Mouse (Mus musculus): ENCODE results near the gene 4930558C23Rik. TPM values are rescaled to one million over a fixed set of nuclear protein-coding genes. Genes with fewer than 3 reads are reported as not detected.
"Not testable (repeated sequence)": the region's sequence is repeated elsewhere in the genome, so short reads cannot be mapped to it uniquely, and the experiment has no call there.

4930558C23Rik gene
- not detected for total RNA-seq (2021)
- long read RNA-seq, experiment 1, result 0 reads
- long read RNA-seq, experiment 2, result 0 reads

DNA sequence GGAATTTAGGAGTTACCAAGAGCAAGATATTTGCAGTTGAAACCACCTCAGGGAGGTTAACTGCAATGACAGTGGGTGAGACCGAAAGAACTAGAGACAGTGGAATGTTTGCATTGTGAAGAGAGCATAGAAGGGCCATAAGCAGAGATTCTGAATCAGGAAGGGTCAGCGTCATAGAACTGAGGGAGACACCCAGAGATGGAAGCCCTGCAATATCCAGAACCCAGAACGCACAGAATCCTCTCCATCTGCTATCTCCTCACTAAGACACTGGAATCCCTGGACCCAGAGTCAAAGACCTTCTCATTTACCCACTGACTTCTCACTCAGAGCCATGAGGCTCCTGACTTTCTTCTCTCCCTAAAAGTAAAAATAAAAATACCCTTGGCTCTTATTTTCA is at the start of gene 4930558C23Rik:
4930558C23Rik (minus strand) TSS at position 101 of the 400 bp plus-strand sequence.
- DNase-seq, result no peak
- intact Hi-C loops (cut with DNase I; ENCODE audit: low total_unique reads), result no loop called here

- intact Hi-C loops (cut with DNase I; ENCODE audit: low total_unique reads), result no loop called here
- no peak for DNase-seq
Measured at GRCm38 (mm10) chr3:95450915-95451314, 48.3 kb upstream of the 4930558C23Rik start.

- DNase-seq, result peak; percentile 20
- intact Hi-C loops (cut with DNase I; ENCODE audit: low total_unique reads), result no loop called here
Measured at GRCm38 (mm10) chr3:95450408-95450807, 47.8 kb upstream of the 4930558C23Rik start.

- no peak for DNase-seq
- intact Hi-C loops (cut with DNase I; ENCODE audit: low total_unique reads), result no loop called here
Measured at GRCm38 (mm10) chr3:95445311-95445710, 42.7 kb upstream of the 4930558C23Rik start.

DNA sequence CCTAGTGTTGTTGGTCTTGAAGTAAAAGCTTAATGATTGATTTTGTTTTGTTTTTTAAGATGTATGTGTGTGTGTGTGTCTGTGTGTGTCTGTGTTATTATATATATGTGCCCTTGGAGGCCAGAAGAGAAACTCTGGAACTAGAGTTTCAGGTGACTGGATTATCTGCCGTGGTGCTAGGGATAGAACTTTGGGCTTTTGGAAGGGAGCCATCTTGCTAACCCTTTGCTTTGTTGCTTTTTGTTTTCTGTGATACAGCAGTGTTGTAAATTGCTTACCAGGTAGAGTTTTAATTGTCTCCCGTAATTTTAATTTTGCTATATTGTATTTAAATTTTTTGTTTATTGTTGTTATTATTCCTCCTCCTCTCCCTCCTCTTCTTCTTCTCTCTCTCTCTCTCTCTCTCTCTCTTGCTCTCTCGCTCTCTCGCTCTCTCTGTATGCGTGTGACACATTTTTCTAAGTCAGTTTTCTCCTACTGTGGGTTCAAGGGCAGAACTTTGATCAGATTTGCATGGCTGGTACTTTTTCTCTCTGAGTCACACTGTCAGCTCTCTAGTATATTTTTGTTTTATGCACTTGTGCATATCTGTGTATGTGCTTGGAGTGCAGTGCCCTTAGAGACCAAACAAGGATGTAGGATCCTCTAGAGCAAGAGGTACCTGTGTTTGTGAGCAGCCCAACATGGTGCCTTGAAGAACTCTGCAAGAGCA is 39.9 kb upstream of the 4930558C23Rik start:
- no peak for DNase-seq
- intact Hi-C loops (cut with DNase I; ENCODE audit: low total_unique reads), result no loop called here

- intact Hi-C loops (cut with DNase I; ENCODE audit: low total_unique reads), result no loop called here
- no peak for DNase-seq
Measured at GRCm38 (mm10) chr3:95439670-95440069, 37.0 kb upstream of the 4930558C23Rik start.

- intact Hi-C loops (cut with DNase I; ENCODE audit: low total_unique reads); DNase-seq: not testable (repeated sequence)
Measured at GRCm38 (mm10) chr3:95438636-95439035, 36.0 kb upstream of the 4930558C23Rik start.

GRCm38 (mm10) chr3:95435561-95435960 is 32.9 kb upstream of the 4930558C23Rik start:
- no peak for DNase-seq
- intact Hi-C loops (cut with DNase I; ENCODE audit: low total_unique reads), result no loop called here

- intact Hi-C loops (cut with DNase I; ENCODE audit: low total_unique reads), result no loop called here
- no peak for DNase-seq
Measured at GRCm38 (mm10) chr3:95434983-95435370, 32.3 kb upstream of the 4930558C23Rik start.

- peak; percentile 92 for DNase-seq
- intact Hi-C loops (cut with DNase I; ENCODE audit: low total_unique reads), result no loop called here
Measured at GRCm38 (mm10) chr3:95434136-95434982, 31.7 kb upstream of the 4930558C23Rik start, which contains the start of gene Arnt. Gene Arnt (plus strand): TSS chr3:95434388.

DNA sequence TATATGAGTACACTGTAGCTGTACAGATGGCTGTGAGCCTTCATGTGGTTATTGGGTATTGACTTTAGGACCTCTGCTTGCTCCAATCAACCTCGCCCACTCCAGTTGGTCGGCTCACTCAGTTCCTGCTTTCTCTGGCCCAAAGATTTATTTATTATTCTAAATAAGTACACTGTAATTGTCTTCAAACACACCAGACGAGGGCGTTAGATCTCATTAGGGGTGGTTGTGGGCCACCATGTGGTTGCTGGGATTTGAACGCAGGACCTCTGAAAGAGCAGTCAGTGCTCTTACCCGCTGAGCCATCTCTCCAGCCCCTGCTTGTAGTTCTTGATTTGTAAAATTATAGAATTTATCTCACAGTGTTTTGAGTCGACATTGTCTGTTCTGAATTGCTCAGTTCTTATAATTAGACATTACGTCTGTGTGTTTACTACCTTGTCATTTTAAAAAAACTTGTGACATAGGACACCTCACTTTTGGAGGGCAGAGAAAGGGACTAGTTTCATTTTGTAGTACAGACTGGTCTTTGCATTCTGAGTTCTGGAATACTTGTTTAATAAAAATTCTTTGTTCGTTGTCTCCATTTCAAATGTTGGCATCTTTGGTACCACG is 30.8 kb upstream of the 4930558C23Rik start:
- DNase-seq, result no peak
- intact Hi-C loops (cut with DNase I; ENCODE audit: low total_unique reads), result no loop called here

GRCm38 (mm10) chr3:95428423-95428822 is 25.8 kb upstream of the 4930558C23Rik start:
- intact Hi-C loops (cut with DNase I; ENCODE audit: low total_unique reads); DNase-seq: not testable (repeated sequence)

DNA sequence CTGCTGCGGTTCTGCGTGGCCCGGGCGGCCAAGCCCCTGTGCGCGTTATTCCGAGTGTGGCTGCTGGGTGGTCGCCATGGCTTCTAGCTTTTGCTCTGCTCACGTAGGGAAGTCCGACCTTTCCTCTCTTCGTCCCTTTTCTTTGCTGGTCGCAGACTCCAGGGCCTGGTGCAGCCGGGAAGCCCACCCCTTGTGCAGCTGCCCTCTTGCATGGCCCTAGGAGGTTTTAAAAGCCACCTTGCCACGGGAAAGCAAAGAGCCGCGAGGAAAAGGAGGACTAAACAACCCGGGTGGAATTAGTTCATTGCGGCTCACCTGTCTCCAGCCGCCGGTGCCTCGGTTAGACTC is 25.2 kb upstream of the 4930558C23Rik start:
- DNase-seq, result peak; percentile 9
- intact Hi-C loops (cut with DNase I; ENCODE audit: low total_unique reads), result not testable (repeated sequence)

DNA sequence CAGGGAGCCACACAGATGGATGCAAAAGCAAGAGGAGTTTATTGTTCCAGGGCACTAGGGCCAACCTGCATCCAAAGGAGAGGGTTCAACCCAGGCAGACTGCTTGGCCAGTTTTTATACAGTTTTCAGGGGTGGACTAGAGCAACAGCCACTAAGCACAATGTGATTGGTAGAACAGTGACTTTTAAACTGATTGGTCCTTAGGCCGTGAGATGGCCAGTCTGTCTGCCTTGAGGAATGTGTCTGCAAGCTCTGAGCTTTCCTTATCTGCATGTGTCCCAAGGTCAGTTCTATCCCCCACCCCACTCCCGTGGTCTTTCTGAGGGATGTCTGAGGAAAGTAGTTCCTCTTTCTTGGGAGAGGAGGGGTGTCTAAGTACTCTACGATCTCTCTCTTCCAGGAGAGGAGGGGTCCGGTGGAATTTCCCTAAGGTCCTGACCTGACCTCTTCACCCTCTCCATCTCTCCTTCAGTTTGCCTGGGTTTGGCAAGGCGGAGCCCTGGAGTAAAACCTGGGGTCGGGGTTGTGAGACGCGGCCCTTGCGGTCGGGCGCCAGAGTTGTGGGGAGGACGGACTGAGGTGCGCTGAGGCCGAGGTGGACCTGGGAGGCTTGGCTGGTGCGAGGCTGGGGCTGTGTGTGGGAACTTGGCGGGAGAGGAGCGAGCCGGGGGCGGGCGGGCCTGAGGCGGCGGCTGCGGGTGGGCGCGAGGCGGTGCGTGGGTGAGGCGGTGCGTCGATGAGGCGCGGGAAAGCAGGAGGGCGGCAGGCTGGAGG is 24.7 kb upstream of the 4930558C23Rik start:
- intact Hi-C loops (cut with DNase I; ENCODE audit: low total_unique reads); DNase-seq: not testable (repeated sequence)

DNA sequence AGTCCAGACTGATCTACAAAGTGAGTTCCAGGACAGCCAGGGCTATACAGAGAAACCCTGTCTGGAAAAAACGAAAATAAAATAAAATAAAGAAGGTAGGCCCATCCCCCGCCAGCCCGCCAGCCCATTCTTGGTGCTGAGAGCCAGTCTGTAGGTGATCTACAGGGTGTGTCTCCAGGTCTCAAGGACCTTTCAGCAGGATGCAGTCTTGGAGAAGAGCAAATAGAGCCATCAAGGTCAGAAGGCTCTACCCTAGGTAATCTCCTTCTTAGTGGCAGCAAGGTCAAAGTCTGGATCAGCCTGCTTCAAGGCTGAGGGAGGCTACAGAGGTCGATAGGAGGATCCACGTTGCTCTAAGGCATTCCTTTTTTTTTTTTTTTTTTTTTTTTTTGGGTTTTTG is 23.8 kb upstream of the 4930558C23Rik start:
- DNase-seq; intact Hi-C loops (cut with DNase I; ENCODE audit: low total_unique reads): not testable (repeated sequence)

DNA sequence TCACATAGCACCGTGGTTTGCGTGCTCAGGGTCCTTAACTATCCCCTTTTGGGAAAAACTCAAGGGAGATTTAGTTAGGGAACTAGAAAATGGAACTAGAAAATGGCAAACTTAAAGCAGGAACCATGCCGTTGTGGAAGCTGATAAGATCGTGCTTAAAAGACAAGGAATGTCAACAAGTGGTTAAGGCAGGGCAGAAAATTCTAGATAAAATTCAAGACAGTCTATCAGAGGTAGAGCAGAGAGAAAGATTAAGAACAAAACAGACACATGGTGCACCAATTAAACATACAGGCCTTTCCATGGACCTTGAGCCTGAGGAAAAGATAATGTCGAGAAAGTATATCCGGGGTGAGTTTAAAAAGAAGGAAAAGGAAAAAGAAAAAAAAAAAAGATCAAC is 15.2 kb upstream of the 4930558C23Rik start:
- intact Hi-C loops (cut with DNase I; ENCODE audit: low total_unique reads), result no loop called here
- DNase-seq, result no peak

GRCm38 (mm10) chr3:95412268-95412667 is 9.6 kb upstream of the 4930558C23Rik start:
- no peak for DNase-seq
- intact Hi-C loops (cut with DNase I; ENCODE audit: low total_unique reads), result no loop called here

DNA sequence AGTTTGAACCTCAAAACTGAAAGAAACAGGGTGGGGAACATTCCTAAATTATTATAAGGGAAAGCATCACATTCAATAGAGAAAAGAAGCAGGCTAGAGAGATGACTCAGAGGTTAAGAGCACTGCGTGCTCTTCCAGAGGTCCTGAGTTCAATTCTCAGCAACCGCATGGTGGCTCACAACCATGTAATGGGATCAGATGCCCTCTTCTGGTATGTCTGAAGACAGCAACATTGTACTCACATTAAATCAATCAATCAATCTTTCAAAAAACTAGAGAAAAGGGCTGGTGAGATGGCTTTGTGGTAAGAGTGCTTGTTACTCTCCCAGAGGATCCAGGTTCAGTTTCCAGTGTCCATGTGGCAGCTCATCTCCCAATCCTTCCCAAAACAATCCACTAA is 6.2 kb upstream of the 4930558C23Rik start:
- intact Hi-C loops (cut with DNase I; ENCODE audit: low total_unique reads), result no loop called here
- DNase-seq, result no peak

DNA sequence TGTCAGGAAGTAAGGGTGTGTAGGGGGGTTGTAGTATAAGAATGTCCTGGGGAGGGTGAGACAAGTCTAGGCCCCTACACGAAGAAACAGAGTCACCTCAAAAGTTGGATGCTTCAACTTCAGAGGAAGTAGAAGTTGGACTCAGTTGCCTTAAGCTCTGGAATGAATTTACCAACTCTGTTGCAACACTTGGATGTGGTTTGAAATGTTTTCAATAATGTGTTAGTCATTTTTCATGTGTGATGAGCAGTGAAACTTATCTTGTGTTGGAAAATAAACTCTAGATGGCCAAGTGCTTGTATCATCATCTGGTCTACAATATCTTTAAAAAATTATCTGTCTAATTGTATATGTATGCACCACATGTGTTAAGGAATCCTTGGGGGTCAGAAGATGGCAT is 5.1 kb upstream of the 4930558C23Rik start:
- intact Hi-C loops (cut with DNase I; ENCODE audit: low total_unique reads), result no loop called here
- no peak for DNase-seq

DNA sequence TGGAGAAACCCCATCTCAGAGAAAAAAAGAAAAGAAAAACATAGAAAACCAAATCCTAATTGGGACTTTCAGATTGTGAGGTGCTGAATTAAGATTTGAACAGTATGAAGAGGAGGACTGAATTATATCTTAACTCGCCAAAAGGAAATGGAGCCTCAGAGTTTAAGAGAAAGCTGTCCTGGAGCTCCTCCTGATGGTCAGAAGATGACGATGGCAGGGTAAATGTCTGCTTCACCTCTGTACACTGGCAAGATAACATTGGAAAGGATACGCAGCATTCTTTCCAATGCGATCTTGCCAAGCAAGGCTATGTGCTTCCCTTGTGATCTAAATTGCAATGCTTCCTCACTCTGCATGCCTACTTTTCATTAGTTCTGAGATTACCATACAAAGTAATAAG is 8.3 kb downstream of the 4930558C23Rik start:
- no peak for DNase-seq
- intact Hi-C loops (cut with DNase I; ENCODE audit: low total_unique reads), result no loop called here

Data from gastrocnemius, postnatal 14 days (tissue).